In genomic region chr13:92592268-92592785, GRCm38 (mm10) we compare ENCODE assay signal across 15 mouse cellular contexts. TPM values are rescaled to one million over a fixed set of nuclear protein-coding genes. Genes with fewer than 3 reads are reported as not detected.
A peak's percentile ranks its signal among the peaks of the same experiment; 100 is the strongest.
DNase-seq lines count a peak whose midpoint lies in the region; ATAC-seq and TF ChIP-seq lines count a peak whose summit lies in the region.
"Had no signal": no experiment of that assay in that cellular context is flagged by ENCODE, and none has a peak within 500 bp of the region (broad histone marks: within the 10 kb centered on the region; RNA-seq: fewer than 3 reads in every experiment).

No protein-coding gene starts in this region.

- no peaks in the 10 kb centered on the region for H3K79me2 ChIP-seq in heart, adult 2 months (replicated peaks; ENCODE audit: control insufficient read depth, insufficient read depth, low read length)

- no peaks in the 10 kb centered on the region for H3K9me3 ChIP-seq in heart, embryonic 11.5 days (replicated peaks; ENCODE audit: control insufficient read depth, low read length)
- H3K9me3 ChIP-seq in lung, embryonic 15.5 days, result no peaks in the 10 kb centered on the region
- H3K9me3 ChIP-seq in embryonic facial prominence, embryonic 10.5 days, result no peaks in the 10 kb centered on the region
- H3K9me3 ChIP-seq in liver, postnatal 0 days (ENCODE audit: low read length), result no peaks in the 10 kb centered on the region

- peaks cover 22% of the 10 kb centered on the region for H3K4me1 ChIP-seq in heart, embryonic 11.5 days (ENCODE audit: control insufficient read depth, insufficient read depth, low read length)
- H3K4me1 ChIP-seq in heart, adult 2 months (ENCODE audit: control insufficient read depth, insufficient read depth, low read length), result peaks cover 5% of the 10 kb centered on the region
- peaks cover 42% of the 10 kb centered on the region for H3K4me1 ChIP-seq in lung, embryonic 15.5 days
- H3K4me1 ChIP-seq in embryonic facial prominence, embryonic 10.5 days, result peaks cover 32% of the 10 kb centered on the region
- H3K4me1 ChIP-seq in liver, postnatal 0 days (ENCODE audit: insufficient read depth), result peaks cover 24% of the 10 kb centered on the region

- peak overlapping the region; percentile 51; the same call in 1 of the 2 replicates for H3K4me2 ChIP-seq in heart, embryonic 11.5 days
- H3K4me2 ChIP-seq in lung, embryonic 15.5 days, result peak overlapping the region; percentile 21; the same call in 1 of the 2 replicates
- H3K4me2 ChIP-seq in liver, postnatal 0 days (ENCODE audit: low read depth, low read length), result peak overlapping the region; percentile 52

- intact Hi-C loops in heart, adult 2 months (cut with DNase I), result no loop called here

- WGBS in heart, embryonic 11.5 days (ENCODE audit: insufficient replicate concordance), result 39% methylated on average over 5 of the region's 5 CpGs
- 75% methylated on average over 5 of the region's 5 CpGs for WGBS in heart, adult 2 months
- 46% methylated on average over 5 of the region's 5 CpGs for WGBS in lung, embryonic 15.5 days
- 62% methylated on average over 5 of the region's 5 CpGs for WGBS in embryonic facial prominence, embryonic 10.5 days
- 45% methylated on average over 5 of the region's 5 CpGs for WGBS in liver, postnatal 0 days (ENCODE audit: insufficient replicate concordance)

- TF ChIP-seq CTCF in heart, adult 2 months (IDR thresholded peaks at IDR 0.05), result no peak
- TF ChIP-seq CTCF in liver, postnatal 0 days (IDR thresholded peaks at IDR 0.05; ENCODE audit: low read depth), result no peak

- no peak overlapping the region for H3K9ac ChIP-seq in heart, embryonic 11.5 days (ENCODE audit: low read depth, low read length)
- H3K9ac ChIP-seq in heart, adult 2 months (ENCODE audit: low read depth, low read length), result no peak overlapping the region
- no peak overlapping the region for H3K9ac ChIP-seq in lung, embryonic 15.5 days
- no peak overlapping the region for H3K9ac ChIP-seq in liver, postnatal 0 days (replicated peaks)

- H3K4me3 ChIP-seq in heart, embryonic 11.5 days (ENCODE audit: low read depth, low read length), result no peak overlapping the region
- no peak overlapping the region for H3K4me3 ChIP-seq in heart, adult 2 months
- no peak overlapping the region for H3K4me3 ChIP-seq in lung, embryonic 15.5 days
- H3K4me3 ChIP-seq in embryonic facial prominence, embryonic 10.5 days, result no peak overlapping the region
- H3K4me3 ChIP-seq in liver, postnatal 0 days (ENCODE audit: low read depth, low read length), result no peak overlapping the region

- no peak for ATAC-seq in heart, embryonic 11.5 days (replicated peaks; ENCODE audit: insufficient number of reproducible peaks, low FRiP score, low TSS enrichment)
- no peak for ATAC-seq in lung, embryonic 15.5 days (ENCODE audit: borderline replicate concordance, extremely low read depth, low FRiP score, low TSS enrichment)
- no peak for ATAC-seq in liver, postnatal 0 days

- no peak for DNase-seq in heart, adult 2 months
- no peak for DNase-seq in lung, adult 18-20 months
- no peak for DNase-seq in embryonic facial prominence, embryonic 10.5 days (ENCODE audit: low spot score)
- DNase-seq in liver, postnatal 0 days, result peak; percentile 8
- no peak for DNase-seq in ovary, postnatal 36 days (ENCODE audit: low spot score)
- DNase-seq in thymus, adult 18-20 months, result no peak
- DNase-seq: adrenal gland, postnatal 25 days; cerebellum, adult 18-20 months; thymus, postnatal 25 days had no signal

- no peaks in the 10 kb centered on the region for H3K36me3 ChIP-seq in heart, embryonic 11.5 days (ENCODE audit: control insufficient read depth, insufficient read depth, low read length)
- no peaks in the 10 kb centered on the region for H3K36me3 ChIP-seq in heart, adult 2 months (ENCODE audit: control insufficient read depth, insufficient read depth, low read length)
- no peaks in the 10 kb centered on the region for H3K36me3 ChIP-seq in lung, embryonic 15.5 days
- no peaks in the 10 kb centered on the region for H3K36me3 ChIP-seq in embryonic facial prominence, embryonic 10.5 days (replicated peaks)
- no peaks in the 10 kb centered on the region for H3K36me3 ChIP-seq in liver, postnatal 0 days (replicated peaks; ENCODE audit: insufficient read depth, low read length)

- no peak for TF ChIP-seq POLR2A in heart, adult 2 months (IDR thresholded peaks at IDR 0.05; ENCODE audit: insufficient read depth, low read depth, low read length)

- no peak for TF ChIP-seq EP300 in heart, adult 2 months (IDR thresholded peaks at IDR 0.05; ENCODE audit: insufficient read depth, low read depth, low read length)
- no peak for TF ChIP-seq EP300 in liver, postnatal 0 days (IDR thresholded peaks at IDR 0.05; ENCODE audit: low read depth)

- peak overlapping the region; percentile 54; the same call in 1 of the 2 replicates for H3K27ac ChIP-seq in heart, embryonic 11.5 days (ENCODE audit: low read depth, low read length)
- H3K27ac ChIP-seq in heart, adult 2 months, result no peak overlapping the region
- peak overlapping the region; percentile 80 for H3K27ac ChIP-seq in lung, embryonic 15.5 days
- 0 out of 2 replicates have a peak overlapping the region, but pooled peaks have one; percentile 5 for H3K27ac ChIP-seq in embryonic facial prominence, embryonic 10.5 days (replicated peaks)
- peak overlapping the region; percentile 77 for H3K27ac ChIP-seq in liver, postnatal 0 days (ENCODE audit: low read depth)

- H3K27me3 ChIP-seq in heart, embryonic 11.5 days (ENCODE audit: control insufficient read depth, insufficient read depth, low read length), result no peaks in the 10 kb centered on the region
- no peaks in the 10 kb centered on the region for H3K27me3 ChIP-seq in heart, adult 2 months (ENCODE audit: control insufficient read depth, insufficient read depth, low read length)
- H3K27me3 ChIP-seq in lung, embryonic 15.5 days, result no peaks in the 10 kb centered on the region
- peaks cover 5% of the 10 kb centered on the region; the same call in 1 of the 2 replicates for H3K27me3 ChIP-seq in embryonic facial prominence, embryonic 10.5 days (replicated peaks; ENCODE audit: low read depth, poor library complexity, severe bottlenecking)
- no peaks in the 10 kb centered on the region for H3K27me3 ChIP-seq in liver, postnatal 0 days (ENCODE audit: insufficient read depth, low read length)

RNA-seq across cellular contexts. Expression of gene Spz1, which starts 16.4 kb away (rescaled TPM):
- not detected in 2 replicates for polyA plus RNA-seq in heart, embryonic 11.5 days (2014; fragmentation: Nextera tagmentation; extraction: Ambion mirVana)
- total RNA-seq in heart, adult 2 months (2021), result not detected
- 0.23 and 0.31 TPM in 2 replicates for polyA plus RNA-seq in heart, adult 2 months (2012; rRNA removed)
- not detected in 2 replicates for polyA plus RNA-seq in lung, embryonic 15.5 days (2015; fragmentation: Nextera tagmentation; extraction: Ambion mirVana)
- polyA plus RNA-seq in embryonic facial prominence, embryonic 10.5 days (2016; fragmentation: Nextera tagmentation; extraction: Ambion mirVana), result not detected in 2 replicates
- polyA plus RNA-seq in liver, postnatal 0 days (2015; fragmentation: Nextera tagmentation; extraction: Ambion mirVana), result not detected in 2 replicates
- total RNA-seq: adrenal gland, postnatal 25 days; gastrocnemius, adult 8-10 months; hematopoietic stem cell, adult 5-6 weeks; left cerebral cortex, postnatal 10 days had no signal
- polyA plus RNA-seq: spleen, adult 2 months had no signal

RNA-seq across cellular contexts. Expression of gene Serinc5, which starts 18.6 kb away (rescaled TPM):
- polyA plus RNA-seq in heart, embryonic 11.5 days (2014; fragmentation: Nextera tagmentation; extraction: Ambion mirVana), result 9.9 and 13.4 TPM in 2 replicates
- 10 to 100 TPM; 12.0 to 12.4 TPM for total RNA-seq in heart, adult 2 months (2021)
- polyA plus RNA-seq in heart, adult 2 months (2012; rRNA removed), result 10.3 and 15.3 TPM in 2 replicates
- 23.4 and 26.0 TPM in 2 replicates for polyA plus RNA-seq in lung, embryonic 15.5 days (2015; fragmentation: Nextera tagmentation; extraction: Ambion mirVana)
- polyA plus RNA-seq in embryonic facial prominence, embryonic 10.5 days (2016; fragmentation: Nextera tagmentation; extraction: Ambion mirVana), result 11.6 TPM in 2 replicates
- 9.3 and 12.2 TPM in 2 replicates for polyA plus RNA-seq in liver, postnatal 0 days (2015; fragmentation: Nextera tagmentation; extraction: Ambion mirVana)
